Mouse (Mus musculus) hindbrain, embryonic 11.5 days (tissue): ENCODE results near the gene Fuca1. TPM values are rescaled to one million over a fixed set of nuclear protein-coding genes. Genes with fewer than 3 reads are reported as not detected.

Experiments used
- ATAC-seq: fragments of 200-750 bp; cut with Nextera tagmentation; 2 replicates; pipeline ENCODE4 v1.8.0; 2017; ENCODE audit warnings: mild to moderate bottlenecking, moderate TSS enrichment, moderate library complexity; ENCODE audit not compliant: low FRiP score
- DNase-seq: peaks from one replicate; pipeline ENCODE4 v3.0.0-alpha.2; 2015; ENCODE audit warnings: low spot score
- H3K27ac ChIP-seq: fragments of 300-500 bp; sonication (generic); 2 replicates; pipeline ENCODE4 v1.5.1; 2014; ENCODE audit warnings: mild to moderate bottlenecking, low read depth, low read length
- H3K27me3 ChIP-seq: fragments of 300-500 bp; sonication (generic); 2 replicates; pipeline ENCODE4 v1.6.1; 2014; ENCODE audit warnings: mild to moderate bottlenecking, low read length, moderate library complexity, mixed read lengths; ENCODE audit not compliant: control insufficient read depth, insufficient read depth
- H3K36me3 ChIP-seq: fragments of 300-500 bp; sonication (generic); 2 replicates; pipeline ENCODE4 v1.6.1; 2014; ENCODE audit warnings: mild to moderate bottlenecking, low read length, moderate library complexity, mixed read lengths; ENCODE audit not compliant: control insufficient read depth, insufficient read depth
- H3K4me1 ChIP-seq: fragments of 300-500 bp; sonication (generic); replicated peaks from 2 replicates; pipeline ENCODE4 v1.6.1; 2014; ENCODE audit warnings: low read length, mixed read lengths; ENCODE audit not compliant: control insufficient read depth, insufficient read depth
- H3K4me2 ChIP-seq: fragments of 300-500 bp; sonication (generic); replicated peaks from 2 replicates; pipeline ENCODE4 v1.6.1; 2014; ENCODE audit warnings: mild to moderate bottlenecking, low read depth, low read length
- H3K4me3 ChIP-seq: fragments of 300-500 bp; sonication (generic); 2 replicates; pipeline ENCODE4 v1.5.1; 2014; ENCODE audit warnings: low read depth, low read length
- H3K9ac ChIP-seq: fragments of 300-500 bp; sonication (generic); 2 replicates; pipeline ENCODE4 v1.6.1; 2014; ENCODE audit warnings: low read depth, low read length
- H3K9me3 ChIP-seq: fragments of 300-500 bp; sonication (generic); 2 replicates; pipeline ENCODE4 v1.6.1; 2016; ENCODE audit warnings: low read length; ENCODE audit not compliant: control insufficient read depth
- WGBS: fragments of 180-500 bp; shearing (Covaris S2); extraction: QIAGEN DNeasy Blood & Tissue Kit; methylation state at CpG from one replicate; pipeline ENCODE4 v1.1.7; 2014; 5-methylcytosine and 5-hydroxymethylcytosine counted together
- polyA plus RNA-seq: library from polyadenylated mRNA; unstranded; fragments of >200 nt; fragmentation: Nextera tagmentation; extraction: Ambion mirVana; gene quantifications from 2 replicates; pipeline ENCODE4 v1.2.1, GENCODE M21; 2014

The Fuca1 gene
- polyA plus RNA-seq, 1 experiment from 2014 or later: 50.4 TPM

GRCm38 (mm10) chr4:135876583-135877020 is 43.9 kb upstream of the Fuca1 start:
- ATAC-seq: no peak
- H3K4me1 ChIP-seq: peaks cover 10% of the 10 kb centered on the region
- peak overlapping the region; percentile 8 for H3K4me2 ChIP-seq
- H3K9ac ChIP-seq: no peak overlapping the region; the same call in 1 of the 2 replicates
- H3K36me3 ChIP-seq: no peaks in the 10 kb centered on the region
- H3K27me3 ChIP-seq: no peaks in the 10 kb centered on the region
- H3K4me3 ChIP-seq: no peak overlapping the region
- WGBS: 5% methylated on average over 16 of the region's 16 CpGs
- no peak overlapping the region for H3K27ac ChIP-seq
- H3K9me3 ChIP-seq: no peaks in the 10 kb centered on the region
- peak; percentile 64 for DNase-seq

DNA sequence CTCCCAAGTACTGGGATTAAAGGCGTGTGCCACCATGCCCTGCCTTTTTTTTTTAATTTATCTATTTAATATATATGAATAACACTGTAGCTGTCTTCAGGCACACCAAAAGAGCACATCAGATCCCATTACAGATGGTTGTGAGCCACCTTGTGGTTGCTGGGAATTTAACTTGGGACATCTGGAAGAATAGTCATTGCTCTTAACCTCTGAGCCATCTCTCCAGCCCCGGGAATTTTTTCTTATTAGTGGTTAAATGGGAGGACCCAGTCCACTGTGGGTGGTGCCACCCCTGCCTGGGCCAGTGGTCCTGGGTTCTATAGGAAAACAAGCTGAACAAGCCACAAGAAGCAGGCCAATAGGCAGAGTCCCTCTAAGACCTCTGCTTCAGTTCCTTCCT is 42.8 kb upstream of the Fuca1 start:
- Histone ChIP-seq H3K36me3 (no peaks in the 10 kb centered on the region), H3K27ac (no peak overlapping the region), H3K4me1 (peaks cover 10% of the 10 kb centered on the region), H3K9ac (no peak overlapping the region), H3K9me3 (no peaks in the 10 kb centered on the region), H3K4me3 (no peak overlapping the region), H3K27me3 (no peaks in the 10 kb centered on the region), H3K4me2 (no peak overlapping the region)
- 58% methylated on average over 2 of the region's 2 CpGs for WGBS
- DNase-seq: no peak
- no peak for ATAC-seq

- H3K27me3 ChIP-seq: no peaks in the 10 kb centered on the region
- no peak overlapping the region for H3K4me2 ChIP-seq
- H3K9me3 ChIP-seq: no peaks in the 10 kb centered on the region
- ATAC-seq (no peak), DNase-seq (no peak)
- peaks cover 13% of the 10 kb centered on the region for H3K4me1 ChIP-seq
- H3K9ac ChIP-seq: no peak overlapping the region
- no peaks in the 10 kb centered on the region for H3K36me3 ChIP-seq
- no peak overlapping the region for H3K27ac ChIP-seq
- no peak overlapping the region for H3K4me3 ChIP-seq
- 59% methylated on average over 6 of the region's 6 CpGs for WGBS
These were observed 41.5 kb upstream of the Fuca1 start for GRCm38 (mm10) chr4:135879021-135879420.

DNA sequence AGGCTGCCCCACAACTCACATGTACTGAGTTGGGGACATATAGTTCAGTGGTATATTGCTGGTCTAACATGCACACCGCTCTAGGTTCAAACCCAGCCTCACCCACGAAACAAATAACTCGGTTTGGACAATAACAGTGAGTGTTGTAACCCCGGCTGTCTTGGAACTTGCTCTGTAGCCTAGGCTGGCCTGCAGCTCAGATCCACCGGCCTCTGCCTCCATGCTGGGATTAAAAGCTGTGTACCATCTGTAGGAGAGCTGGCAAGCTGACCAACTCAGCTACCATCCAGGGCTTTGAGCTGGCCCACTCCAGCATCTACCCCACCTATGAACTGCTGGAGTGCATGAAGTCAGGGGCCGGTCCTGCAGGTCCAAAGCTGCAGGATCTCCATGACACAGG is 40.5 kb upstream of the Fuca1 start:
- Histone ChIP-seq H3K9ac (no peak overlapping the region), H3K36me3 (no peaks in the 10 kb centered on the region), H3K4me1 (peaks cover 10% of the 10 kb centered on the region; the same call in 1 of the 2 replicates), H3K27me3 (no peaks in the 10 kb centered on the region), H3K27ac (no peak overlapping the region), H3K4me3 (no peak overlapping the region), H3K9me3 (no peaks in the 10 kb centered on the region), H3K4me2 (no peak overlapping the region)
- ATAC-seq (no peak), DNase-seq (no peak)
- 94% methylated on average over 6 of the region's 6 CpGs for WGBS

GRCm38 (mm10) chr4:135880576-135880975 is 40.0 kb upstream of the Fuca1 start:
- WGBS: 80% methylated on average over 10 of the region's 10 CpGs
- Histone ChIP-seq H3K4me2 (no peak overlapping the region), H3K27ac (no peak overlapping the region), H3K27me3 (no peaks in the 10 kb centered on the region), H3K4me1 (peaks cover 10% of the 10 kb centered on the region; the same call in 1 of the 2 replicates), H3K9ac (no peak overlapping the region), H3K9me3 (no peaks in the 10 kb centered on the region), H3K4me3 (no peak overlapping the region), H3K36me3 (no peaks in the 10 kb centered on the region)
- DNase-seq (no peak), ATAC-seq (no peak)

- DNase-seq (no peak), ATAC-seq (no peak)
- Histone ChIP-seq H3K4me2 (no peak overlapping the region), H3K4me1 (0 out of 2 replicates have a peak, but pooled peaks cover 2% of the 10 kb centered on the region), H3K36me3 (no peaks in the 10 kb centered on the region), H3K27me3 (no peaks in the 10 kb centered on the region), H3K27ac (no peak overlapping the region), H3K4me3 (no peak overlapping the region), H3K9me3 (no peaks in the 10 kb centered on the region), H3K9ac (no peak overlapping the region)
- WGBS: 84% methylated on average over 6 of the region's 6 CpGs
These were observed 38.5 kb upstream of the Fuca1 start for GRCm38 (mm10) chr4:135882023-135882422.

DNA sequence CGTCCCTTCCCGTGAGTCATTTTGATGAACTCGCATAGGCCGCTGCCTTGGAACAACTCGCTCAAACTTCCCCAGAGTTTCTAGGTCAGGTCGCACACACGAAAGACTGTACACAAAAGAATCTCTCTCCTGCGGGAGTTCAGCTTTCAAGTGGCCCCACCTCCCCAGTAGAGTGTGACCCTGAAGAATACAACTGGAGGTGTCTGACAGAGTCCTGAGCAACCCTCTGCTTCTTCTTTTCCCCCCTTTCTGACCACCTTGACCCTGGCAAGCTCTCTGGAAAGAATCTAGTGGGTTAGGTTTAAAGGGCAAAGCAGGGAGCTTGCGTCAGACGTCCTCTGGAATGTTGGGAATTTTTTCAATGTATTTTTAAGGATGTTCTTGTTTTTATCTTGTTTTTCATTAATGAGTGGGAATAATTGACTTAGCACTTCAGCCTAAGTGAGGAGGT is 37.1 kb upstream of the Fuca1 start:
- 43% methylated on average over 10 of the region's 10 CpGs for WGBS
- Histone ChIP-seq H3K27me3 (no peaks in the 10 kb centered on the region), H3K36me3 (no peaks in the 10 kb centered on the region), H3K27ac (no peak overlapping the region), H3K4me2 (no peak overlapping the region), H3K4me3 (no peak overlapping the region), H3K4me1 (0 out of 2 replicates have a peak, but pooled peaks cover 2% of the 10 kb centered on the region), H3K9ac (no peak overlapping the region), H3K9me3 (no peaks in the 10 kb centered on the region)
- ATAC-seq (no peak), DNase-seq (no peak)

GRCm38 (mm10) chr4:135883881-135884516 is 36.5 kb upstream of the Fuca1 start:
- DNase-seq: no peak
- WGBS: 58% methylated on average over 7 of the region's 7 CpGs
- ATAC-seq: no peak
- no peak overlapping the region for H3K4me2 ChIP-seq
- no peaks in the 10 kb centered on the region for H3K36me3 ChIP-seq
- no peaks in the 10 kb centered on the region for H3K9me3 ChIP-seq
- 0 out of 2 replicates have a peak, but pooled peaks cover 2% of the 10 kb centered on the region for H3K4me1 ChIP-seq
- no peak overlapping the region for H3K4me3 ChIP-seq
- no peak overlapping the region for H3K9ac ChIP-seq
- H3K27ac ChIP-seq: no peak overlapping the region
- no peaks in the 10 kb centered on the region for H3K27me3 ChIP-seq

GRCm38 (mm10) chr4:135884531-135884930 is 36.0 kb upstream of the Fuca1 start:
- Histone ChIP-seq H3K4me3 (no peak overlapping the region), H3K9me3 (no peaks in the 10 kb centered on the region), H3K9ac (no peak overlapping the region), H3K27me3 (no peaks in the 10 kb centered on the region), H3K27ac (no peak overlapping the region), H3K4me1 (0 out of 2 replicates have a peak, but pooled peaks cover 2% of the 10 kb centered on the region), H3K4me2 (no peak overlapping the region), H3K36me3 (no peaks in the 10 kb centered on the region)
- DNase-seq (no peak), ATAC-seq (no peak)
- WGBS: 47% methylated on average over 6 of the region's 6 CpGs
